Mouse (Mus musculus) heart, embryonic 14.5 days (tissue): ENCODE measurements at regions not wholly inside any gene's neighbourhood (a gene's known extent, or its start where the extent isn't known, plus 50 kb on each side); places are given as distances from the start of the nearest gene placed in this dataset.

Source experiments
- ATAC-seq: fragments of 200-750 bp; cut with Nextera tagmentation; 2 replicates; pipeline ENCODE4 v1.8.0; 2017; ENCODE audit warnings: low read depth, moderate TSS enrichment; ENCODE audit not compliant: insufficient number of reproducible peaks, insufficient read depth, low FRiP score
- H3K27ac ChIP-seq, 2 experiments: fragments of 200-500 bp in 1 of 2; fragments of 300-500 bp in 1 of 2; sonication (generic) in 1 of 2; replicated peaks in 1 of 2; 2 replicates each; pipeline ENCODE4 v1.5.1; 2012 to 2014; ENCODE audit warnings: low read depth in 2 of 2, low read length in 2 of 2, control low read depth in 1 of 2, mild to moderate bottlenecking in 1 of 2, mixed read lengths in 1 of 2; ENCODE audit not compliant: control insufficient read depth in 1 of 2, insufficient read depth in 1 of 2
- H3K27me3 ChIP-seq: fragments of 300-500 bp; sonication (generic); 2 replicates; pipeline ENCODE4 v1.6.1; 2014; ENCODE audit warnings: mild to moderate bottlenecking, low read length, control low read depth; ENCODE audit not compliant: control insufficient read depth, insufficient read depth
- H3K36me3 ChIP-seq: fragments of 300-500 bp; sonication (generic); 2 replicates; pipeline ENCODE4 v1.6.1; 2014; ENCODE audit warnings: mild to moderate bottlenecking, control low read depth, low read length, mixed read lengths; ENCODE audit not compliant: control insufficient read depth, insufficient read depth
- H3K4me1 ChIP-seq, 2 experiments: fragments of 200-500 bp in 1 of 2; fragments of 300-500 bp in 1 of 2; sonication (generic) in 1 of 2; 2 replicates each; pipeline ENCODE4 v1.6.1; 2012 to 2014; ENCODE audit warnings: low read length in 2 of 2, control low read depth in 1 of 2, mixed read lengths in 1 of 2; ENCODE audit not compliant: control insufficient read depth in 2 of 2, insufficient read depth in 2 of 2
- H3K4me2 ChIP-seq: fragments of 300-500 bp; sonication (generic); 2 replicates; pipeline ENCODE4 v1.6.1; 2014; ENCODE audit warnings: mild to moderate bottlenecking, low read length
- H3K4me3 ChIP-seq, 2 experiments: fragments of 200-500 bp in 1 of 2; fragments of 300-500 bp in 1 of 2; sonication (generic) in 1 of 2; 2 replicates each; pipeline ENCODE4 v1.5.1; 2012 to 2014; ENCODE audit warnings: low read length in 2 of 2, mild to moderate bottlenecking in 2 of 2, control low read depth in 1 of 2, low read depth in 1 of 2, moderate library complexity in 1 of 2; ENCODE audit not compliant: control insufficient read depth in 1 of 2, insufficient read depth in 1 of 2
- H3K9ac ChIP-seq: fragments of 300-500 bp; sonication (generic); 2 replicates; pipeline ENCODE4 v1.6.1; 2014; ENCODE audit warnings: mild to moderate bottlenecking, low read length
- H3K9me3 ChIP-seq: fragments of 300-500 bp; sonication (generic); 2 replicates; pipeline ENCODE4 v1.6.1; 2016; ENCODE audit warnings: low read length, control low read depth; ENCODE audit not compliant: control insufficient read depth
- WGBS: fragments of 180-500 bp; shearing (Covaris S2); extraction: QIAGEN DNeasy Blood & Tissue Kit; methylation state at CpG from one replicate; pipeline ENCODE4 v1.1.7; 2014; 5-methylcytosine and 5-hydroxymethylcytosine counted together

GRCm38 (mm10) chr8:86411232-86411631 is 169.3 kb downstream of the Abcc12 start:
- ATAC-seq, result no peak
- 70% methylated on average over 8 of the region's 8 CpGs for WGBS
- Histone ChIP-seq H3K4me1 (no peaks in the 10 kb centered on the region), H3K27me3 (no peaks in the 10 kb centered on the region), H3K27ac (no peak overlapping the region), H3K9ac (no peak overlapping the region), H3K9me3 (no peaks in the 10 kb centered on the region), H3K4me2 (no peak overlapping the region), H3K36me3 (no peaks in the 10 kb centered on the region), H3K4me3 (no peak overlapping the region)

GRCm38 (mm10) chr8:86406196-86406595 is 174.3 kb downstream of the Abcc12 start:
- 43% methylated on average over 3 of the region's 3 CpGs for WGBS
- Histone ChIP-seq H3K36me3 (no peaks in the 10 kb centered on the region), H3K4me2 (no peak overlapping the region), H3K27ac (no peak overlapping the region), H3K9ac (no peak overlapping the region), H3K4me1 (peaks cover 3 to 5% of the 10 kb centered on the region in 2 experiments; a peak in 3 of 4 replicates), H3K27me3 (no peaks in the 10 kb centered on the region), H3K9me3 (no peaks in the 10 kb centered on the region), H3K4me3 (no peak overlapping the region)
- ATAC-seq, result no peak

DNA sequence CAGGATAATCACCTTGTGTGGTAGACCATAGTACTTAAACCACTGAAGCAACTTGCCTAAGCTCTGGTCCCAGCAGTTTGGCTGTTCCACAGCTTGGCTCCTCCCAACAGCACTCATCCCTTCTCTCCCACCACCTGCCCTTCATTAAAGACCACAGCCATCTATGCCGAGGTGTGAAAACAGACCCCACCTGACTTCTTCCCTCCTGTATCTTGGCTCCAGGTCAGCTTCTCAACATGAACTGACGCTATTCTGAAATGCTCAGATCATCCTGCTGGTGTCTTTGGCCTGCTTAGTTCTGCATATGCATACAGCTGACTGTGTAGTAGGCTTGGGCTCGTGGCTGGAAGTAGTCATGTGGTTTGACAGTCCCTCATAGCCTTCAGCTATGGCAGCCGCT is 177.1 kb downstream of the Abcc12 start:
- Histone ChIP-seq H3K27me3 (no peaks in the 10 kb centered on the region), H3K36me3 (no peaks in the 10 kb centered on the region), H3K4me1 (peaks cover 3 to 5% of the 10 kb centered on the region in 2 experiments; a peak in 3 of 4 replicates)

DNA sequence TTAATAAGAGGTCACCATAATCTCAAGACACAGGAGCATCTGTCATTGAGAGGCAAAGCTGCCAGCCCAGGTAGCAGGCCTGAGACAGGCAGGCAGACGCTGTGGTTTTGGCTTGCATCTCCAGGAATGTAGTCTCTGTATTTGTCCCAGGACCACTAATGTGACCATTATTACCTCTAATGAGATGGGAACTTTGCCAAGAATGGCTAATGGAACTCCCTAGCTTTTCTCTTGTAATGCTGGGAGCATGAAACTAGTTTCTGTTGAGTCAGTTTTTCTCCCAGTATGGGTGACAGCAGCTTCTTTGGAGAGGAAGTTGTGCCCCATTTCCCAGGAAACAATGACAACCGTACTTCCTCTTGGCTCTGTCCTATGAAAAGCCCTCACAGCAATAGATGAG is 178.5 kb downstream of the Abcc12 start:
- H3K27me3 ChIP-seq, result no peaks in the 10 kb centered on the region
- no peaks in the 10 kb centered on the region for H3K9me3 ChIP-seq
- peaks cover 3 to 5% of the 10 kb centered on the region in 2 experiments; a peak in 3 of 4 replicates for H3K4me1 ChIP-seq
- H3K4me3 ChIP-seq, result no peak overlapping the region
- no peak overlapping the region for H3K27ac ChIP-seq
- H3K9ac ChIP-seq, result no peak overlapping the region
- no peak for ATAC-seq
- no peaks in the 10 kb centered on the region for H3K36me3 ChIP-seq
- no peak overlapping the region for H3K4me2 ChIP-seq
- 62% methylated on average over 2 of the region's 2 CpGs for WGBS

More for the DNA sequence above, 177.1 kb downstream of the Abcc12 start:
- Histone ChIP-seq H3K9ac (no peak overlapping the region), H3K4me3 (no peak overlapping the region), H3K27ac (no peak overlapping the region), H3K4me2 (no peak overlapping the region), H3K9me3 (no peaks in the 10 kb centered on the region)
- no peak for ATAC-seq
- 67% methylated on average over 4 of the region's 4 CpGs for WGBS

DNA sequence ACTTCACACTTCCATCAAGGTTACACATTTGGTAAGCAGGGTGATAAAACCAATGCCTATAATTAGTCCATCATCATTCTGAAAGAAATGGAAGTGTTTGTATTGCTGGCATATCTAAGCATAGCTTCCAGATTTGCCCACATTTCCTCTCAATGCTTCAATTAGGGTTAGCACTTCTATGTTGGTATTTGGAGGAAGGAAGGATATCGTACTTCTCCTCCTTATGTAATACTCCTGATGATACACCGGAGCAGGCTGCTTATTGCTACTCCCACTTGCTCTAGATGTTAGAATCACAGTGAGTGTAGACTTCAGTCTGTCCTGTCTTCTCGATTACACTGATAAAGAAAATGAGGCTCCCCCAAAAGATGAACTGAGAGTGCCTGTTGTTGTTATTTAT is 185.4 kb downstream of the Abcc12 start:
- ATAC-seq, result no peak
- no peak overlapping the region for H3K27ac ChIP-seq
- no peaks in the 10 kb centered on the region for H3K27me3 ChIP-seq
- H3K9me3 ChIP-seq, result peaks cover 10% of the 10 kb centered on the region; the same call in 1 of the 2 replicates
- peaks cover 2 to 4% of the 10 kb centered on the region in 2 experiments; a peak in 2 of 4 replicates for H3K4me1 ChIP-seq
- H3K4me2 ChIP-seq, result no peak overlapping the region
- H3K36me3 ChIP-seq, result no peaks in the 10 kb centered on the region
- 72% methylated on average over 3 of the region's 3 CpGs for WGBS
- no peak overlapping the region for H3K4me3 ChIP-seq
- no peak overlapping the region for H3K9ac ChIP-seq

GRCm38 (mm10) chr8:86393835-86394234 is 186.7 kb downstream of the Abcc12 start:
- Histone ChIP-seq H3K27me3 (no peaks in the 10 kb centered on the region), H3K4me3 (no peak overlapping the region), H3K36me3 (no peaks in the 10 kb centered on the region), H3K4me1 (peaks cover 2 to 4% of the 10 kb centered on the region in 2 experiments; a peak in 2 of 4 replicates), H3K9ac (no peak overlapping the region), H3K4me2 (no peak overlapping the region), H3K9me3 (peaks cover 10% of the 10 kb centered on the region; the same call in 1 of the 2 replicates), H3K27ac (no peak overlapping the region)
- ATAC-seq, result no peak
- 86% methylated on average over 1 of the region's 1 CpGs for WGBS

- peaks cover 10% of the 10 kb centered on the region; the same call in 1 of the 2 replicates for H3K9me3 ChIP-seq
- no peak overlapping the region for H3K4me3 ChIP-seq
- no peak for ATAC-seq
- H3K27me3 ChIP-seq, result no peaks in the 10 kb centered on the region
- H3K36me3 ChIP-seq, result no peaks in the 10 kb centered on the region
- H3K27ac ChIP-seq, result no peak overlapping the region
- H3K4me2 ChIP-seq, result no peak overlapping the region
- no peak overlapping the region for H3K9ac ChIP-seq
- 78% methylated on average over 2 of the region's 2 CpGs for WGBS
- H3K4me1 ChIP-seq, result peaks cover 2 to 4% of the 10 kb centered on the region in 2 experiments; a peak in 2 of 4 replicates
These were observed 187.1 kb downstream of the Abcc12 start for GRCm38 (mm10) chr8:86393374-86393773.

DNA sequence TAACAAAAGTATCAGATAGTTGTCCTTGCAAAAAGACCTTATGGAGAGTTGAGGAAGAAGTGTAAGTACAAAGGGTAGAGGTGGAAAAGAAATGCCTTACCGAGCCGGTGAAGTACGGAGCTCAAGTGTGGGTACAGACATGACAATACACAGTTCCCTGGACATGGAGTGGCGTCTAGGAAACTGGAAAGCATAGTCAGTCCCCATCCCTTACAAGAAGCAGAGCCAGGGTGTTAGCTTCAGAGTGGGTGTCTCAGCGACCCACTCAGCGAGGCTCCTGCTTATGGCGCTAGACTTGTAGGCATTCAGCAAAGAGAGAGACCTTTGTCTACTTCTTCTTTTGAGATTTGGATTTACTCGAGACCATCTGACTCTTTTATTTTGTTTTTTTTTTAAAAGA is 189.8 kb downstream of the Abcc12 start:
- Histone ChIP-seq H3K9me3 (0 out of 2 replicates have a peak, but pooled peaks cover under 1% of the 10 kb centered on the region), H3K4me3 (no peak overlapping the region), H3K4me2 (no peak overlapping the region), H3K27me3 (no peaks in the 10 kb centered on the region), H3K4me1 (peaks cover 2 to 4% of the 10 kb centered on the region in 2 experiments; a peak in 2 of 4 replicates), H3K27ac (no peak overlapping the region), H3K9ac (no peak overlapping the region), H3K36me3 (no peaks in the 10 kb centered on the region)
- no peak for ATAC-seq
- 85% methylated on average over 8 of the region's 8 CpGs for WGBS
